Mouse (Mus musculus) T-cell, adult 66 days (primary cell): ENCODE results near the gene Gm43720. TPM values are rescaled to one million over a fixed set of nuclear protein-coding genes. Genes with fewer than 3 reads are reported as not detected.

Experiments used
- total RNA-seq, 2 experiments: library from RNA; stranded (reverse); gene quantifications; 3 replicates in 1 of 2; 4 replicates in 1 of 2; pipeline ENCODE4 v1.2.4; 2023

Gene Gm43720
- not detected for total RNA-seq

GRCm38 (mm10) chr5:138279585-138280424 is at the start of gene Gm43720, which contains the start of the genes Gpc2 and Stag3:
TSS of gene Gm43720 (minus strand) at chr5:138279958.
TSS of gene Gpc2 (minus strand) at chr5:138280005.
TSS of gene Stag3 (plus strand) at chr5:138280240.

GRCm38 (mm10) chr5:138272409-138272923 is 7.3 kb downstream of the Gm43720 start, which contains the start of gene Gal3st4:
TSS of gene Gal3st4 (minus strand) at chr5:138272840.

GRCm38 (mm10) chr5:138263260-138264206 is 16.2 kb downstream of the Gm43720 start, which contains the start of gene BC037034:
TSS of gene BC037034 (minus strand) at chr5:138264033.

GRCm38 (mm10) chr5:138255353-138256093 is 24.2 kb downstream of the Gm43720 start, which contains the start of gene Lamtor4:
TSS of gene Lamtor4 (plus strand) at chr5:138255482.

GRCm38 (mm10) chr5:138225700-138226099 is 54.1 kb downstream of the Gm43720 start, which contains the start of gene Nxpe5:
TSS of gene Nxpe5 (plus strand) at chr5:138225898.

Other genes starting within 250 kb of the Gm43720 start
- not detected for gene Smok3c, start 226.8 kb downstream of the Gm43720 start, total RNA-seq
- gene Zkscan1, start 194.9 kb downstream of the Gm43720 start, total RNA-seq = 10 to 100 TPM; 22.9 to 24.4 TPM
- gene Zscan21, start 163.1 kb downstream of the Gm43720 start, total RNA-seq = 10 to 100 TPM; 13.3 to 18.2 TPM
- 10 to 100 TPM in 1 of 2 experiments, 1 to 10 TPM in 1; 9.4 to 10.4 TPM for gene Zfp113, start 124.2 kb downstream of the Gm43720 start, total RNA-seq
- 10 to 100 TPM; 52.3 to 55.0 TPM for gene Cops6, start 118.9 kb downstream of the Gm43720 start, total RNA-seq
- gene Ap4m1, start 108.0 kb downstream of the Gm43720 start, total RNA-seq = 10 to 100 TPM; 28.2 to 28.4 TPM
- 10 to 100 TPM; 76.0 to 81.5 TPM for gene Mcm7, start 107.5 kb downstream of the Gm43720 start, total RNA-seq
- 10 to 100 TPM; 27.6 to 32.2 TPM for gene Taf6, start 92.5 kb downstream of the Gm43720 start, total RNA-seq
- gene Cnpy4, start 92.5 kb downstream of the Gm43720 start, total RNA-seq = 10 to 100 TPM; 16.9 to 17.7 TPM
- gene Mblac1, start 85.6 kb downstream of the Gm43720 start, total RNA-seq = 1 to 10 TPM; 1.3 to 2.1 TPM
- gene Nxpe5, start 54.1 kb downstream of the Gm43720 start, total RNA-seq = not detected
- gene Lamtor4, start 24.5 kb downstream of the Gm43720 start, total RNA-seq = 10 to 100 TPM; 38.1 to 38.9 TPM
- gene BC037034, start 15.9 kb downstream of the Gm43720 start, total RNA-seq = 10 to 100 TPM; 58.2 to 71.8 TPM
- gene Gal3st4, start 7.1 kb downstream of the Gm43720 start, total RNA-seq = not detected
- 1 to 10 TPM; 1.4 to 1.5 TPM for gene Gpc2, start within 50 bp of the Gm43720 start, total RNA-seq
- not detected for gene Stag3, start 282 bp upstream of the Gm43720 start, total RNA-seq
- 1 to 10 TPM; 3.6 to 6.8 TPM for gene Pvrig, start 62.0 kb upstream of the Gm43720 start, total RNA-seq
- gene Zfp157, start 161.5 kb upstream of the Gm43720 start, total RNA-seq = 10 to 100 TPM; 21.2 to 21.7 TPM